Comparison of ENCODE assay signal across 15 mouse cellular contexts in genomic region chr12:59967241-59967640, GRCm38 (mm10).
"Had no signal": no experiment of that assay in that cellular context is flagged by ENCODE, and none has a peak within 500 bp of the region (broad histone marks: within the 10 kb centered on the region; RNA-seq: fewer than 3 reads in every experiment).

No protein-coding gene starts in this region.

- DNase-seq: retina, postnatal 1 day; right cerebral cortex, adult 18-20 months; right cerebral cortex, postnatal 14 days; right cerebral cortex, postnatal 25 days; right cerebral cortex, postnatal 4 days; spleen, adult 18-20 months; thymus, adult 18-20 months; thymus, adult 2 months; thymus, postnatal 14 days; thymus, postnatal 25 days; thymus, postnatal 36 days; thymus, postnatal 4 days had no signal

- H3K27me3 ChIP-seq: neural tube, embryonic 13.5 days; neural tube, embryonic 15.5 days; stomach, embryonic 15.5 days had no signal
